Mouse (Mus musculus): ENCODE results near the gene Col6a6. TPM values are rescaled to one million over a fixed set of nuclear protein-coding genes. Genes with fewer than 3 reads are reported as not detected.
"Not testable (repeated sequence)": the region's sequence is repeated elsewhere in the genome, so short reads cannot be mapped to it uniquely, and the experiment has no call there.

Col6a6 gene
- polyA plus RNA-seq, 1 experiment from 2014 or later: 0.04 TPM

DNA sequence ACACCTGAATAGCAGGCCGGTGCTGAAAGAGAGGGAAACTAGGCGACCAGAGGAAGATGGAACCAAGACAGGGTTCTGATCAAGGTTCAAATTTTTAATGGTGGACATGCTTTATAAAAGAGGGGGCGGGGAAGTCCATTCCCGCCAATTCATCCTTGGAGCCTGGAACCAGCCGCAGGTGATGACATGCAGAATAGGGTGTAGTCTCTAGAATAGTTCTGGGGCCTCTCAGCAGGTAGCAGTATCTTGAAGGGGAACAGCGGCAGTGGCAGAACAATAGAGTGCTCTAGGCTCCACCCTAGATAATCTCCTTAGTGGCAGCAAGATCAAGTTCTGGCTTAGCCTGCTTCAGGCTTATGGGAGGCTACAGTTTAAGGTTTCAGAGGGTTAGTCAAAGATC is 186.6 kb downstream of the Col6a6 start:
- not testable (repeated sequence) for H3K27ac ChIP-seq (ENCODE audit: low read length); H3K4me3 ChIP-seq (replicated peaks; ENCODE audit: low read length); H3K9ac ChIP-seq (replicated peaks; ENCODE audit: low read depth, low read length); H3K4me2 ChIP-seq (ENCODE audit: low read length); ATAC-seq; H3K9me3 ChIP-seq (ENCODE audit: control insufficient read depth, low read length); H3K36me3 ChIP-seq (ENCODE audit: control insufficient read depth, insufficient read depth); H3K27me3 ChIP-seq (replicated peaks; ENCODE audit: control insufficient read depth, insufficient read depth, low read length)
- H3K4me1 ChIP-seq (replicated peaks; ENCODE audit: control insufficient read depth, insufficient read depth, low read length): peaks cover 12% of the 10 kb centered on the region
- WGBS: 77% methylated on average over 6 of the region's 6 CpGs

Other genes with a start within 250 kb of the Col6a6 start
- gene Pik3r4, start 185.2 kb downstream of the Col6a6 start, polyA plus RNA-seq (2015; fragmentation: Nextera tagmentation; extraction: Ambion mirVana): 19.6 and 20.5 TPM in 2 replicates
- gene Col6a5, start 132.5 kb upstream of the Col6a6 start, polyA plus RNA-seq (2015; fragmentation: Nextera tagmentation; extraction: Ambion mirVana): 0.16 and 0.28 TPM in 2 replicates

Measured in forebrain, embryonic 16.5 days (tissue).